Mouse (Mus musculus) cerebellum, adult 2 months (tissue): ENCODE results near the gene Olfr591. TPM values are rescaled to one million over a fixed set of nuclear protein-coding genes. Genes with fewer than 3 reads are reported as not detected.
"Not testable (repeated sequence)": the region's sequence is repeated elsewhere in the genome, so short reads cannot be mapped to it uniquely, and the experiment has no call there.

ENCODE experiments used
- DNase-seq, 2 experiments: peaks; one replicate each; pipeline ENCODE4 v3.0.0; 2021
- H3K27ac ChIP-seq: fragments of 200-500 bp; 2 replicates; pipeline ENCODE4 v1.5.1; 2012; ENCODE audit warnings: low read length, control low read depth, inconsistent platforms; ENCODE audit not compliant: insufficient read depth
- H3K27me3 ChIP-seq: fragments of 200-500 bp; 2 replicates; pipeline ENCODE4 v1.6.1; 2012; ENCODE audit warnings: inconsistent platforms, mild to moderate bottlenecking, low read length, moderate library complexity; ENCODE audit not compliant: control insufficient read depth, insufficient read depth
- H3K4me1 ChIP-seq: fragments of 200-500 bp; 2 replicates; pipeline ENCODE4 v1.6.1; 2011; ENCODE audit warnings: low read length; ENCODE audit not compliant: control insufficient read depth, insufficient read depth
- H3K4me3 ChIP-seq: fragments of 200-500 bp; replicated peaks from 2 replicates; pipeline ENCODE3; 2011; ENCODE audit warnings: mild to moderate bottlenecking, low read depth, low read length, control low read depth; ENCODE audit not compliant: insufficient read depth
- CTCF ChIP-seq: fragments of 200-500 bp; IDR thresholded peaks from 2 replicates; pipeline ENCODE4 v1.5.1; 2011; ENCODE audit warnings: low read depth, mild to moderate bottlenecking, control low read depth, low read length, moderate library complexity, borderline replicate concordance; ENCODE audit not compliant: insufficient read depth
- POLR2A ChIP-seq: fragments of 200-500 bp; IDR thresholded peaks from 2 replicates; pipeline ENCODE4 v1.6.1; 2011; ENCODE audit warnings: low read length, control low read depth, borderline replicate concordance; ENCODE audit not compliant: insufficient read depth
- WGBS: fragments of 180-500 bp; shearing (Covaris S2); methylation state at CpG from one replicate; pipeline ENCODE4 v1.1.7; 2018; 5-methylcytosine and 5-hydroxymethylcytosine counted together
- polyA plus RNA-seq: library from polyadenylated mRNA; depleted of rRNA; stranded (reverse); fragments of >200 nt; gene quantifications from 2 replicates; pipeline ENCODE4 v1.2.3, GENCODE M21; 2012; rRNA removed

Olfr591 gene
- not detected in 2 replicates for polyA plus RNA-seq

DNA sequence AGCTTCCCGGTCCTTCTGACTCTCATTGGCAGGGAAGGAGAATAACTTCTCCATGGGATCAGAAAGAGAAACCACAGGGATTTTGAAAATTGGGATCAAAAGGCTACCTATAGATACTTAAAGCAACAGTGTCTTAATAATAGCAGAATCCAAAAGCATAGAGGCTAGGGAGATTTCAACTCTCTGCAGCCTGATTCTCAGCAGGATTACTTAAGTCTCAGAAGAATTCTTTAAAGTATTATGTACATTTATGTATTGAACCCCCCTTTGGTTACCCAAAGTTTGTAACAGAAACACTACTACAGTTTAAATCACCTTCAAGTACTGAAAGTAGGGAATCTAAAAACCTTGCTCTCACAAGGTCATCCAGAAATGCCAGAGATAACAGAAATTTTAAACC, at the start of gene Olfr591:
TSS of gene Olfr591 (minus strand) at position 101 of the 400 bp plus-strand sequence.
- Histone ChIP-seq H3K27ac (no peak within 1 kb of the TSS), H3K4me1 (no peaks in the 10 kb centered on the region), H3K4me3 (no peak within 1 kb of the TSS), H3K27me3 (no peaks in the 10 kb centered on the region)
- DNase-seq, result no peak
- TF ChIP-seq POLR2A (no peak), CTCF (no peak)
- WGBS, result 72% methylated on average over 1 of the region's 1 CpGs

DNA sequence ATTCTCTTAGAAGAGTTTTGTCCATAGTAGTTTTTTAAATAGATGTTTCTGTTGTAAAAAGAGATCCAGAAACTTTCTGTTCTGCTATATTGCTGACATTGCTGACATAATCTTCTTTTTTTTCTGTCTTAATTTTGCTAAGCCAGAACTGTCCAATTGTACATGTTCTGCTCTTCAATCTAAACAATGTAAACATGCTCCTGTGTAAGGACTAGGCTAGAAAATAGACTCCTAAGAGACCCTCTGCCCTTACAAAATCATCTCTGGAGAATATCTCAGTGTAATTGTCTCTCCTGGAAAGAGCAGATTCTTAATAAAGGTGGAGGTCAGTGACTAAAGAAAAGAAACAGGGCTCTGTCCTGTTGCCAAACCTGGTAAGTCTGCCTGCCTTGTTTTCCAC, 38.6 kb upstream of the Olfr591 start, which contains the start of gene Olfr594:
TSS of gene Olfr594 (plus strand) at position 301 of the 400 bp plus-strand sequence.
- Histone ChIP-seq H3K4me1 (no peaks in the 10 kb centered on the region), H3K27me3 (no peaks in the 10 kb centered on the region), H3K27ac (no peak within 1 kb of the TSS), H3K4me3 (no peak within 1 kb of the TSS)
- TF ChIP-seq CTCF (no peak), POLR2A (no peak)
- DNase-seq, result no peak

DNA sequence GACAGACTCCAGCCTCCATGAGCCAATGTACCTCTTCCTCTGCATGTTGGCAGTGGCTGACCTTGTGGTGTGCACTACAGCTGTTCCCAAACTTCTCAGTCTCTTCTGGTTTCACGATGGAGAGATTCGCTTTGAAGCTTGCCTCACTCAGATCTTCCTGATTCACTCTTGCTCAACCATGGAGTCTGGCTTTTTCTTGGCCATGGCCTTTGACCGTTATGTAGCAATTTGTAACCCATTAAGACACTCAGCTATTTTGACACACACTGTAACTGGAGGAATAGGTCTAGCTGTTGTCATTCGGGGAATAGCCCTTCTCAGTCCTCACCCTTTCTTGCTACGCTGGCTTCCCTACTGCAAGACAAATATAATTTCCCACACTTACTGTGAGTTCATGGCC, 33.9 kb upstream of the Olfr591 start:
- not testable (repeated sequence) for DNase-seq, H3K4me1 ChIP-seq, H3K27me3 ChIP-seq, H3K4me3 ChIP-seq, H3K27ac ChIP-seq
- 86% methylated on average over 5 of the region's 5 CpGs for WGBS

DNA sequence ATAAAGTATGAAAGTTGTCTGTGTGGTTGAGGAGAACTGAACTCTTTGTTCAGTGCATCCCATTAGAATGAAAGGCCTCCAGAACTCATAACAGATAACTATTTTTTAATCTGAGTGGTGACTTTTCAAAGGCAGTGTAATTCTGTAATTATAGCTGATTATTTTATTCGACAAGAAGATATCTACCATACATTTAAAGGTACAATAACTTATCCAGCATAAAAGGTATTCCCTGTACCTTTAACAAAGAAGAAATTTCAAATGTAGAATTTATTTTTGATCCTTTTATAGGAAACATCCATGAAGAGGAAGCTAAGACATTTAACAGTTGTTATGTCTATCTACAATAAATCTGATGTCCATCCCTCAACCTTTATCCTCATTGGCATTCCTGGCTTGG, 33.4 kb upstream of the Olfr591 start, which contains the start of gene Olfr593:
TSS of gene Olfr593 (plus strand) at position 301 of the 400 bp plus-strand sequence.
- Histone ChIP-seq H3K4me3 (no peak within 1 kb of the TSS), H3K27ac (no peak within 1 kb of the TSS), H3K4me1 (no peaks in the 10 kb centered on the region), H3K27me3 (no peaks in the 10 kb centered on the region)
- TF ChIP-seq POLR2A (no peak), CTCF (no peak)
- WGBS, result 63% methylated on average over 1 of the region's 1 CpGs
- DNase-seq, result no peak

- not testable (repeated sequence) for H3K4me1 ChIP-seq, H3K27ac ChIP-seq, DNase-seq, H3K4me3 ChIP-seq, H3K27me3 ChIP-seq
- WGBS, result 63% methylated on average over 1 of the region's 1 CpGs
Measured at GRCm38 (mm10) chr7:103184503-103184902, 6.4 kb upstream of the Olfr591 start, which contains the start of gene Olfr592. Gene Olfr592 (plus strand): TSS chr7:103184803.

DNA sequence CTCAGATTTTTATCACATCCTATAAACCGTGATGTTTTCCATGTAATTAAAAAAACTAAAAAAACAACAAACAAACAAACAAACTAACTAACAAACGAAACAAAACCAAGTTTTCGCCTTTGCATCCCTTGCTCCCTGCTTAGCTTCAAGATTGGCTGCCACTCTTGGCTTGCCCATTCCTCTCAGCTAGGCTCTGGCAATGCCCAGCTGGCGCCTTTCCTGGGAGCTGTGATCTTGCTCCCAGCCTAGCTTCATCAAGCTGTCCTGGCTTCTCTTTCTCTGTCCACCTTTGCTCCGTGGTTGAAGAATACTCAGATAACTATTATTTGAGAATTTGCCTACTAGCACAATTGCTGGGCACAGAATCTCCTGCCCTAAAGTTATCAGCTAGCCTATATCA, 8.4 kb downstream of the Olfr591 start:
- H3K4me1 ChIP-seq, result no peaks in the 10 kb centered on the region
- H3K27me3 ChIP-seq, result no peaks in the 10 kb centered on the region
- DNase-seq, result no peak
- no peak overlapping the region for H3K4me3 ChIP-seq
- WGBS, result 35% methylated on average over 5 of the region's 5 CpGs
- no peak overlapping the region for H3K27ac ChIP-seq
- TF ChIP-seq CTCF (no peak), POLR2A (no peak)

GRCm38 (mm10) chr7:103156256-103156655, 21.9 kb downstream of the Olfr591 start, which contains the start of gene Olfr589:
Gene Olfr589 (minus strand): TSS chr7:103156356.
- Histone ChIP-seq H3K27ac (no peak within 1 kb of the TSS), H3K27me3 (no peaks in the 10 kb centered on the region), H3K4me1 (no peaks in the 10 kb centered on the region), H3K4me3 (no peak within 1 kb of the TSS)
- TF ChIP-seq CTCF (no peak), POLR2A (no peak)
- DNase-seq, result no peak
- 44% methylated on average over 2 of the region's 2 CpGs for WGBS

- WGBS, result 81% methylated on average over 1 of the region's 1 CpGs
- no peak for DNase-seq
- no peak within 1 kb of the TSS for H3K27ac ChIP-seq
- no peak within 1 kb of the TSS for H3K4me3 ChIP-seq
- no peaks in the 10 kb centered on the region for H3K27me3 ChIP-seq
- no peak for TF ChIP-seq POLR2A
- no peak for TF ChIP-seq CTCF
- no peaks in the 10 kb centered on the region for H3K4me1 ChIP-seq
Measured at GRCm38 (mm10) chr7:103140579-103140978, 37.6 kb downstream of the Olfr591 start, which contains the start of gene Olfr588-ps1. Gene Olfr588-ps1 (plus strand): TSS chr7:103140879.

DNA sequence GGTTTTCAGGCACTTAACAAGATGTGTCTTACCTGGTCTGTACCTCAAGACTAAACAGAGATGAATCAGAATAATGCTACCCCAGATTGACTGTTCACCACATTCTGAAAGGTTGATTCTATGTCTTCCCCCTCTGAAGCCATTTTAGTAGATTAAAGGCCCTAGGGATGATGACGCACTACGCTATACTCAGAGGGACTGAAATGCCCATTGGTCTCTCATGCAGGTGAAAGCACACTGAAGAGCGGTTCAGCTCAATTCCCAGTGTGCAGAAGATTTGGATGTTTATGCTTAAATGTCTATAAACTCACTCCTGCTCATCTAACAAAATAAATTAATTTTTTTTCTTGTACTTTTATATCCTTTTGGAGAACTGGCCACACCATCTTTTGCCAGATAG, 52.6 kb downstream of the Olfr591 start, which contains the start of gene Olfr586:
TSS of gene Olfr586 (minus strand) at position 101 of the 400 bp plus-strand sequence.
- DNase-seq, result no peak
- 88% methylated on average over 3 of the region's 3 CpGs for whole genome bisulfite sequencing
- Histone ChIP-seq H3K4me3 (no peak within 1 kb of the TSS), H3K4me1 (no peaks in the 10 kb centered on the region), H3K27me3 (no peaks in the 10 kb centered on the region), H3K27ac (no peak within 1 kb of the TSS)
- TF ChIP-seq POLR2A, result no peak
- no peak for TF ChIP-seq CTCF
